Mouse (Mus musculus) CH12.LX (cell line): ENCODE results near the gene Adcy7. TPM values are rescaled to one million over a fixed set of nuclear protein-coding genes. Genes with fewer than 3 reads are reported as not detected.

Experiments
- DNase-seq: peaks from one replicate; pipeline ENCODE4 v3.0.0-alpha.2; 2013; ENCODE audit errors: extremely low read depth
- H3K27ac ChIP-seq: 2 replicates; pipeline ENCODE4 v1.5.1; 2012; ENCODE audit warnings: low read depth, mild to moderate bottlenecking, control low read depth, moderate library complexity; ENCODE audit not compliant: insufficient read depth
- H3K27me3 ChIP-seq: replicated peaks from 2 replicates; pipeline ENCODE3; 2012; ENCODE audit warnings: inconsistent platforms
- H3K36me3 ChIP-seq, 2 experiments: replicated peaks in 1 of 2; 2 replicates each; pipeline versions ENCODE3 to v1.6.1; 2012; ENCODE audit warnings: inconsistent platforms in 1 of 2, low read length in 1 of 2, mild to moderate bottlenecking in 1 of 2, mixed read lengths in 1 of 2, moderate library complexity in 1 of 2; ENCODE audit not compliant: control insufficient read depth in 1 of 2, insufficient read depth in 1 of 2
- H3K4me1 ChIP-seq, 2 experiments: 2 replicates each; pipeline ENCODE4 v1.6.1; 2012; ENCODE audit warnings: inconsistent platforms in 1 of 2, moderate library complexity in 1 of 2; ENCODE audit not compliant: insufficient read depth in 2 of 2, control insufficient read depth in 1 of 2
- H3K4me2 ChIP-seq: 2 replicates; pipeline ENCODE4 v1.6.1; 2012; ENCODE audit warnings: low read depth, mild to moderate bottlenecking, control low read depth; ENCODE audit not compliant: poor library complexity, insufficient read depth, severe bottlenecking
- H3K4me3 ChIP-seq, 3 experiments: fragments of 150-350 bp in 1 of 3; sonication (generic) in 1 of 3; replicated peaks in 1 of 3; 2 replicates each; pipeline versions ENCODE3 to v1.5.1; 2011 to 2012; ENCODE audit warnings: low read depth in 2 of 3, low read length in 2 of 3, mild to moderate bottlenecking in 2 of 3, moderate library complexity in 2 of 3, control low read depth in 1 of 3, improper control_type of control experiment in 1 of 3, inconsistent platforms in 1 of 3, mixed read lengths in 1 of 3; ENCODE audit not compliant: poor library complexity in 1 of 3
- H3K79me2 ChIP-seq: replicated peaks from 2 replicates; pipeline ENCODE4 v1.6.1; 2012; ENCODE audit warnings: mild to moderate bottlenecking, moderate library complexity; ENCODE audit not compliant: control insufficient read depth, poor library complexity, insufficient read depth, severe bottlenecking; ENCODE audit errors: extremely low read depth
- H3K9ac ChIP-seq: 2 replicates; pipeline ENCODE4 v1.6.1; 2012; ENCODE audit warnings: low read depth, mild to moderate bottlenecking, control low read depth, moderate library complexity; ENCODE audit not compliant: insufficient read depth
- H3K9me3 ChIP-seq: replicated peaks from 2 replicates; pipeline ENCODE3; 2012; ENCODE audit warnings: low read length, inconsistent platforms, mixed read lengths
- CHD1 ChIP-seq: IDR thresholded peaks from 2 replicates; pipeline ENCODE4 v1.6.1; 2012; ENCODE audit warnings: low read depth, low read length, improper control_type of control experiment, inconsistent platforms
- CTCF ChIP-seq, 2 experiments: IDR thresholded peaks in 1 of 2; conservative IDR thresholded peaks in 1 of 2; 2 replicates each; pipeline ENCODE4 v1.5.1; 2011 to 2012; ENCODE audit warnings: low read depth in 2 of 2, low read length in 2 of 2, improper control_type of control experiment in 1 of 2, inconsistent platforms in 1 of 2, mild to moderate bottlenecking in 1 of 2, moderate library complexity in 1 of 2
- ETS1 ChIP-seq: conservative IDR thresholded peaks from 2 replicates; pipeline ENCODE4 v1.6.1; 2012; ENCODE audit warnings: low read depth, mild to moderate bottlenecking, inconsistent platforms, low read length, improper control_type of control experiment, moderate library complexity
- GABPA ChIP-seq: IDR thresholded peaks from 2 replicates; pipeline ENCODE4 v1.6.1; 2012; ENCODE audit warnings: low read depth, low read length, improper control_type of control experiment, inconsistent platforms; ENCODE audit not compliant: insufficient replicate concordance
- HCFC1 ChIP-seq: IDR thresholded peaks from 2 replicates; pipeline ENCODE4 v1.6.1; 2012; ENCODE audit warnings: low read depth, mild to moderate bottlenecking, inconsistent platforms, low read length, improper control_type of control experiment
- MAX ChIP-seq: IDR thresholded peaks from 2 replicates; pipeline ENCODE4 v1.6.1; 2011; ENCODE audit warnings: low read length, improper control_type of control experiment
- MXI1 ChIP-seq: IDR thresholded peaks from 2 replicates; pipeline ENCODE4 v1.6.1; 2011; ENCODE audit warnings: mild to moderate bottlenecking, low read depth, low read length, improper control_type of control experiment
- NRF1 ChIP-seq: IDR thresholded peaks from 2 replicates; pipeline ENCODE4 v1.6.1; 2014; ENCODE audit warnings: low read depth, mild to moderate bottlenecking, inconsistent platforms, low read length, improper control_type of control experiment, moderate library complexity
- POLR2A ChIP-seq: IDR thresholded peaks from 2 replicates; pipeline ENCODE4 v1.6.1; 2011; ENCODE audit warnings: low read depth, mild to moderate bottlenecking, improper control_type of control experiment, low read length
- RAD21 ChIP-seq: IDR thresholded peaks from 2 replicates; pipeline ENCODE4 v1.6.1; 2011; ENCODE audit warnings: low read depth, mild to moderate bottlenecking, low read length, improper control_type of control experiment, moderate library complexity
- TBP ChIP-seq: conservative IDR thresholded peaks from 2 replicates; pipeline ENCODE4 v1.6.1; 2011; ENCODE audit warnings: low read depth, low read length, improper control_type of control experiment
- USF1 ChIP-seq: IDR thresholded peaks from 2 replicates; pipeline ENCODE4 v1.6.1; 2014; ENCODE audit warnings: low read depth, mild to moderate bottlenecking, inconsistent platforms, low read length, improper control_type of control experiment
- ZKSCAN1 ChIP-seq: IDR thresholded peaks from 2 replicates; pipeline ENCODE4 v1.6.1; 2012; ENCODE audit warnings: low read depth, inconsistent platforms, low read length, improper control_type of control experiment, borderline replicate concordance
- ZMIZ1 ChIP-seq: IDR thresholded peaks from 2 replicates; pipeline ENCODE4 v1.6.1; 2012; ENCODE audit warnings: low read depth, mild to moderate bottlenecking, inconsistent platforms, low read length, improper control_type of control experiment
- dilution Hi-C: fragments of 300-500 bp; cut with MboI; formaldehyde crosslinking; loops from 2 replicates; pipeline ENCODE4 v1.14.3; 2020; ENCODE audit warnings: low sequenced_read_pairs; ENCODE audit not compliant: extremely low pct_unique_long_range_greater_than_20kb, extremely low pct_ligation_motif_present
- in situ Hi-C: fragments of 300-500 bp; cut with MboI; formaldehyde crosslinking; loops from 3 replicates; pipeline ENCODE4 v1.14.3; 2019; ENCODE audit warnings: low sequenced_read_pairs, low pct_ligation_motif_present, low pct_unique_long_range_greater_than_20kb, mixed read lengths
- polyA plus RNA-seq: library from polyadenylated mRNA; unstranded; fragments of >175 nt; gene quantifications from 2 replicates; pipeline ENCODE4 v1.2.1, GENCODE M21; 2012; ENCODE audit warnings: low read depth; ENCODE audit not compliant: insufficient read length
- total RNA-seq, 2 experiments: library from RNA; depleted of rRNA; stranded (reverse); fragments of 300-350 nt in 1 of 2; fragments of >200 nt in 1 of 2; gene quantifications; 2 replicates each; pipeline ENCODE4 v1.2.3; 2012 to 2014

Adcy7 gene
- total and polyA plus RNA-seq, 3 experiments = 25.7 to 28.5 (median 27.0) TPM

DNA sequence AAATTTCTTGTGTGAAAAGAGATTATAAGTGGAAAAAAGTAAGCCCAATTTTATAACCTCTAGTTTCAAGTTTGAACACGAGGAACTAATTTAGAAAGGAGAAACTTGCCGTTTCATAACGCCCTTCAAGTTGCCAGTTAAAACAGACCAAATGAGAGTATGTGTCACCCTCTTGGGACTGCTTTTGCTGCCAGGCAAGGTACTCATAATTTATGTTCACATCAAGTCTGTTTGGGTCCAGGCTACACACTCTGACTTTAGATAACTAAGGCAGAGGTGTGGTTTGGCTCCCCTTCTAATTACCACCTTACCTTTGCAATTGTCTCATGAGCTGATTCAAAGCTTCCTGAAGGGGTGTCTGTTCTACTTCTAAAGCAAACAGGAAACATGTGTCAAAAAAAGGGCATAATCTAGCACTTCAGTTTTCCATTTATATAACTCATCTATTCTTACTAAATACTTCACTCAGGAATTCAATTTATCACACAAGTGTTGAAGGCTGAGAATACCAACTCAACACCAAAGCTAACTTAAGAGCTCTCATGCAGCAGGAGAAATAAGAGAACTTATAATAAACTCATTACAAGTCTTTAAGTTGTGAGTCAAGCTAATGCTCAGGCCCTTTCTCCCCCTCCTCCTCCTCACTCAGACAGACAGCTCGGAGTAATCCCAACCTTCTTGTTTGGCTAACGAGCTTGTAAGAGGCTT, 85.2 kb downstream of the Adcy7 start:
- DNase-seq = no peak
- in situ Hi-C loops = no loop called here
- Histone ChIP-seq H3K79me2 (peaks cover 29% of the 10 kb centered on the region), H3K4me1 (peaks cover 0 to 26% of the 10 kb centered on the region in 2 experiments; a peak in 2 of 4 replicates), H3K9me3 (peaks cover 5% of the 10 kb centered on the region), H3K27me3 (no peaks in the 10 kb centered on the region), H3K4me2 (no peak overlapping the region), H3K27ac (no peak overlapping the region), H3K9ac (no peak overlapping the region), H3K4me3 (no peak overlapping the region), H3K36me3 (peaks cover 48 to 73% of the 10 kb centered on the region in 2 experiments)
- TF ChIP-seq MXI1 = no peak
- TF ChIP-seq HCFC1 = no peak
- TF ChIP-seq TBP = no peak
- TF ChIP-seq USF1 = no peak
- no peak for TF ChIP-seq POLR2A
- TF ChIP-seq NRF1 = no peak
- no peak for TF ChIP-seq ZMIZ1
- no peak for TF ChIP-seq ZKSCAN1
- TF ChIP-seq RAD21 = no peak
- dilution Hi-C loops = no loop called here

DNA sequence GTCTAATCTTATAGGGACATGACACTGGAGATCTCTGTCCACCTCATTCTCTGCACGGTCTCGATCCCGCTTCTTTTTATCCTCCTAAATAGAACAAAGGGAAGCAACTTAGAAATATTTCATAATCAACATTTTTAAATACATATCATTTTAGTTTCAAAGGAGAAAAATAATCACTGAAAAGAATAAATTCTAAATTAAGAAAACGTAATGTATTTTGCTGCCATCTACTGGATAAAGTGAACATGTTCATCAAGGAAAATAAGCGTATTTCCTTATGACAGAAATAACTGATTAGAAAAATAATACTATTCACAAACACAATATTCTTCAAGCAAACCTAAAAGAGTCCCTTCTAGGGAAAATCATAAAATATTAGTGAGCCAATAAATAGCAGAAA, 85.7 kb downstream of the Adcy7 start:
- Histone ChIP-seq H3K9ac (no peak overlapping the region), H3K4me3 (no peak overlapping the region), H3K36me3 (peaks cover 42 to 67% of the 10 kb centered on the region in 2 experiments), H3K27ac (no peak overlapping the region), H3K79me2 (peaks cover 29% of the 10 kb centered on the region), H3K9me3 (peaks cover 5% of the 10 kb centered on the region), H3K4me1 (peaks cover 2 to 29% of the 10 kb centered on the region in 2 experiments; a peak in 3 of 4 replicates), H3K4me2 (no peak overlapping the region), H3K27me3 (no peaks in the 10 kb centered on the region)
- no peak for DNase-seq
- TF ChIP-seq CTCF (conservative IDR thresholded peaks at IDR 0.05 in 1 of 2, IDR thresholded peaks at IDR 0.05 in 1 of 2; ENCODE audit: low read depth in 2 of 2, low read length in 2 of 2) (peak in 1 of 2 experiments; percentile 55; a peak in 2 of 4 replicates), GABPA (no peak), MAX (no peak), ETS1 (no peak), RAD21 (peak; percentile 35), CHD1 (no peak)
- dilution Hi-C loops = no loop called here
- in situ Hi-C loops = no loop called here
